ENCODE assay signal across 35 mouse cellular contexts in the genomic region with DNA sequence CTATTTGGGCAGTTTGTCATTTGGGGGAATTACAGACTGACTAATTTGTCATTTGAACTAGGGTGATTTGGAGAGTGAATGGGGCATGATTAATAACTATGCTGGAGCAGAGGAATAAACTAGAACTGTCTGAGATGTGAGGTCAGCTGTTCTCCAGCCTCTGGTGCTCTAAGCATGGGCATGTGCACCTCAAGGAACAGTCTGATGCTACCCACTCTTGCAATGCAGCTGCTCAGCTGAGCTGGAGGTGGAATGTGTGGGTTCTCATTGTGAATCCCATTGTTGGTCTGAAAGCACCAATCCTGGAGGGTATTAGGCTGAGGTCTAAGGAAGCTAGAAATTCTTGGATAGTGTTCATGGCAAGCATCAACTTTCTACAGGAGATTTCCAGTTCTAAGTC.
"Had no signal": no experiment of that assay in that cellular context is flagged by ENCODE, and none has a peak within 500 bp of the region (broad histone marks: within the 10 kb centered on the region; RNA-seq: fewer than 3 reads in every experiment).

No protein-coding gene starts in this region.

- H3K4me2 ChIP-seq: heart, embryonic 11.5 days; heart, embryonic 12.5 days; heart, embryonic 13.5 days; heart, embryonic 15.5 days; hindbrain, embryonic 12.5 days; hindbrain, embryonic 13.5 days; hindbrain, embryonic 14.5 days; hindbrain, embryonic 15.5 days; intestine, embryonic 15.5 days; kidney, embryonic 15.5 days had no signal

- H3K9me3 ChIP-seq: heart, embryonic 10.5 days; heart, embryonic 12.5 days; heart, embryonic 15.5 days; hindbrain, embryonic 10.5 days; hindbrain, embryonic 12.5 days; hindbrain, embryonic 13.5 days; hindbrain, embryonic 15.5 days; intestine, embryonic 15.5 days; kidney, embryonic 15.5 days had no signal

- H3K9ac ChIP-seq: heart, embryonic 12.5 days; heart, embryonic 13.5 days; heart, embryonic 15.5 days; hindbrain, embryonic 12.5 days; hindbrain, embryonic 13.5 days; hindbrain, embryonic 14.5 days; hindbrain, embryonic 15.5 days; intestine, embryonic 15.5 days; kidney, embryonic 15.5 days had no signal

- H3K27me3 ChIP-seq: heart, embryonic 12.5 days; heart, embryonic 13.5 days; heart, embryonic 15.5 days; hindbrain, embryonic 12.5 days; hindbrain, embryonic 13.5 days; hindbrain, embryonic 15.5 days; intestine, embryonic 15.5 days; kidney, embryonic 15.5 days had no signal

- H3K4me1 ChIP-seq: heart, embryonic 10.5 days; heart, embryonic 12.5 days; heart, embryonic 13.5 days; heart, embryonic 15.5 days; hindbrain, embryonic 10.5 days; hindbrain, embryonic 12.5 days; hindbrain, embryonic 13.5 days; hindbrain, embryonic 15.5 days; intestine, embryonic 15.5 days; kidney, embryonic 15.5 days had no signal

- DNase-seq: heart, postnatal 10 days; heart, postnatal 14 days; heart, postnatal 36 days; heart, postnatal 4 days; kidney, adult 11 months; kidney, adult 18-20 months; kidney, adult 2 months; kidney, adult 8-10 months; kidney, adult 9 months; kidney, postnatal 10 days; kidney, postnatal 14 days; kidney, postnatal 25 days; kidney, postnatal 36 days; kidney, postnatal 4 days; layer of hippocampus, adult 9-11 months; layer of hippocampus, postnatal 36 days had no signal

- H3K4me3 ChIP-seq: heart, embryonic 10.5 days; heart, embryonic 12.5 days; heart, embryonic 13.5 days; heart, embryonic 15.5 days; hindbrain, embryonic 10.5 days; hindbrain, embryonic 12.5 days; hindbrain, embryonic 13.5 days; hindbrain, embryonic 15.5 days; intestine, embryonic 15.5 days; kidney, embryonic 15.5 days; layer of hippocampus, adult 2 months had no signal

- H3K36me3 ChIP-seq: heart, embryonic 10.5 days; heart, embryonic 12.5 days; heart, embryonic 13.5 days; heart, embryonic 15.5 days; hindbrain, embryonic 10.5 days; hindbrain, embryonic 12.5 days; hindbrain, embryonic 13.5 days; hindbrain, embryonic 15.5 days; intestine, embryonic 15.5 days; kidney, embryonic 15.5 days had no signal

- H3K27ac ChIP-seq: heart, embryonic 10.5 days; heart, embryonic 13.5 days; heart, embryonic 15.5 days; hindbrain, embryonic 10.5 days; hindbrain, embryonic 12.5 days; hindbrain, embryonic 13.5 days; hindbrain, embryonic 14.5 days; hindbrain, embryonic 15.5 days; hindbrain, postnatal 0 days; intestine, embryonic 15.5 days; kidney, embryonic 15.5 days; kidney, postnatal 0 days had no signal

- ATAC-seq: hindbrain, embryonic 16.5 days; hindbrain, postnatal 0 days; inflammation-experienced regulatory T-cells, adult 6 months; intestine, embryonic 15.5 days; intestine, embryonic 16.5 days; intestine, postnatal 0 days had no signal
